Comparison of ENCODE assay signal across 9 mouse cellular contexts in genomic region chr13:94132187-94132995, GRCm38 (mm10).
DNase-seq lines count a peak whose midpoint lies in the region; ATAC-seq and TF ChIP-seq lines count a peak whose summit lies in the region.
"Had no signal": no experiment of that assay in that cellular context is flagged by ENCODE, and none has a peak within 500 bp of the region (broad histone marks: within the 10 kb centered on the region; RNA-seq: fewer than 3 reads in every experiment).

No protein-coding gene starts in this region.

- no peaks in the 10 kb centered on the region for H3K9me3 ChIP-seq in kidney, embryonic 15.5 days (replicated peaks)
- H3K9me3 ChIP-seq in heart, postnatal 0 days (replicated peaks; ENCODE audit: control insufficient read depth, low read length), result no peaks in the 10 kb centered on the region
- H3K9me3 ChIP-seq: G1E had no signal

- WGBS in kidney, embryonic 15.5 days, result 37% methylated on average over 13 of the region's 13 CpGs
- WGBS in heart, postnatal 0 days, result 59% methylated on average over 13 of the region's 13 CpGs

- H3K36me3 ChIP-seq in kidney, embryonic 15.5 days, result peaks cover 5% of the 10 kb centered on the region; the same call in 1 of the 2 replicates
- no peaks in the 10 kb centered on the region for H3K36me3 ChIP-seq in heart, postnatal 0 days (replicated peaks; ENCODE audit: control insufficient read depth, insufficient read depth, low read length)
- H3K36me3 ChIP-seq: G1E had no signal

- H3K27me3 ChIP-seq in kidney, embryonic 15.5 days, result no peaks in the 10 kb centered on the region
- no peaks in the 10 kb centered on the region for H3K27me3 ChIP-seq in heart, postnatal 0 days (ENCODE audit: control insufficient read depth, insufficient read depth, low read length)

- peaks cover 76% of the 10 kb centered on the region for H3K4me1 ChIP-seq in kidney, embryonic 15.5 days
- peaks cover 15% of the 10 kb centered on the region; the same call in 1 of the 2 replicates for H3K4me1 ChIP-seq in heart, postnatal 0 days (ENCODE audit: control insufficient read depth, insufficient read depth)

- peak; percentile 37; the same call in 1 of the 2 replicates for ATAC-seq in kidney, embryonic 15.5 days (replicated peaks; ENCODE audit: low FRiP score)
- ATAC-seq in heart, postnatal 0 days (ENCODE audit: insufficient read depth, low read depth), result peak; percentile 50
- ATAC-seq in frontal cortex, adult (ENCODE audit: low TSS enrichment), result no peak

- DNase-seq in kidney, adult 18-20 months, result no peak
- peak; percentile 69 for DNase-seq in adrenal gland, postnatal 14 days
- no peak for DNase-seq in heart, postnatal 0 days (ENCODE audit: low spot score)
- peak; percentile 27 for DNase-seq in lung, postnatal 25 days (ENCODE audit: low spot score)
- no peak for DNase-seq in thymus, postnatal 10 days (ENCODE audit: low spot score in 2 of 2)
- DNase-seq in embryo, embryonic 10 days (ENCODE audit: low spot score), result no peak

- TF ChIP-seq CTCF in heart, postnatal 0 days (IDR thresholded peaks at IDR 0.05; ENCODE audit: low read depth), result no peak

- TF ChIP-seq EP300 in heart, postnatal 0 days (IDR thresholded peaks at IDR 0.05; ENCODE audit: low read depth), result no peak

- H3K4me2 ChIP-seq in kidney, embryonic 15.5 days, result 0 out of 2 replicates have a peak overlapping the region, but pooled peaks have one; percentile 2
- peak overlapping the region; percentile 25; the same call in 1 of the 2 replicates for H3K4me2 ChIP-seq in heart, postnatal 0 days (ENCODE audit: low read depth, low read length)

- no peak overlapping the region for H3K4me3 ChIP-seq in kidney, embryonic 15.5 days (replicated peaks)
- H3K4me3 ChIP-seq in heart, postnatal 0 days (ENCODE audit: low read depth, low read length), result no peak overlapping the region

- peak overlapping the region; percentile 66 for H3K27ac ChIP-seq in kidney, embryonic 15.5 days
- peak overlapping the region; percentile 67 for H3K27ac ChIP-seq in heart, postnatal 0 days (ENCODE audit: low read depth)

- H3K9ac ChIP-seq in kidney, embryonic 15.5 days, result no peak overlapping the region
- H3K9ac ChIP-seq in heart, postnatal 0 days (replicated peaks; ENCODE audit: low read depth, low read length), result no peak overlapping the region

Comparison
In these comparisons a context has a peak if more than half of its experiments do, and no peak if none do; other contexts are left out.
1. DNase-seq: peak in adrenal gland, postnatal 14 days (single experiment) and lung, postnatal 25 days (single experiment); none in kidney, adult 18-20 months (single experiment), heart, postnatal 0 days (single experiment), thymus, postnatal 10 days (0 of 2) and embryo, embryonic 10 days (single experiment).